10 mouse cellular contexts compared by ENCODE assay signal in genomic region chr1:40378794-40379193, GRCm38 (mm10). TPM values are rescaled to one million over a fixed set of nuclear protein-coding genes. Genes with fewer than 3 reads are reported as not detected.
DNase-seq lines count a peak whose midpoint lies in the region; ATAC-seq and TF ChIP-seq lines count a peak whose summit lies in the region.
"Had no signal": no experiment of that assay in that cellular context is flagged by ENCODE, and none has a peak within 500 bp of the region (broad histone marks: within the 10 kb centered on the region; RNA-seq: fewer than 3 reads in every experiment).

No protein-coding gene starts in this region.

- H3K36me3 ChIP-seq in hindbrain, postnatal 0 days (ENCODE audit: insufficient read depth, low read length) = no peaks in the 10 kb centered on the region
- H3K36me3 ChIP-seq: heart, embryonic 15.5 days; stomach, embryonic 15.5 days had no signal

- H3K4me3 ChIP-seq in bone marrow macrophage, adult 2 months (ENCODE audit: insufficient read depth, low read length) = no peak overlapping the region
- H3K4me3 ChIP-seq in embryonic fibroblast, embryonic 13.5 days (ENCODE audit: insufficient read depth, low read length) = no peak overlapping the region
- H3K4me3 ChIP-seq in hindbrain, postnatal 0 days (ENCODE audit: low read length) = no peak overlapping the region
- H3K4me3 ChIP-seq: heart, embryonic 15.5 days; stomach, embryonic 15.5 days had no signal

- no peaks in the 10 kb centered on the region for H3K27me3 ChIP-seq in hindbrain, postnatal 0 days (ENCODE audit: insufficient read depth, low read length)
- H3K27me3 ChIP-seq: heart, embryonic 15.5 days; stomach, embryonic 15.5 days had no signal

- no peak overlapping the region for H3K27ac ChIP-seq in bone marrow macrophage, adult 2 months (ENCODE audit: insufficient read depth, low read depth, low read length)
- H3K27ac ChIP-seq in embryonic fibroblast, embryonic 13.5 days (ENCODE audit: insufficient read depth, low read length) = no peak overlapping the region
- H3K27ac ChIP-seq in hindbrain, postnatal 0 days = no peak overlapping the region
- H3K27ac ChIP-seq: heart, embryonic 15.5 days; stomach, embryonic 15.5 days had no signal

- no peak for ATAC-seq in hindbrain, postnatal 0 days

- H3K4me2 ChIP-seq in hindbrain, postnatal 0 days (ENCODE audit: low read depth, low read length) = no peak overlapping the region
- H3K4me2 ChIP-seq: heart, embryonic 15.5 days; stomach, embryonic 15.5 days had no signal

- no peaks in the 10 kb centered on the region for H3K9me3 ChIP-seq in hindbrain, postnatal 0 days (ENCODE audit: low read length)
- H3K9me3 ChIP-seq: heart, embryonic 15.5 days; stomach, embryonic 15.5 days had no signal

- H3K4me1 ChIP-seq in bone marrow macrophage, adult 2 months (ENCODE audit: control insufficient read depth, insufficient read depth, low read length) = peaks cover 8% of the 10 kb centered on the region
- no peaks in the 10 kb centered on the region for H3K4me1 ChIP-seq in embryonic fibroblast, embryonic 13.5 days (ENCODE audit: control insufficient read depth, insufficient read depth, low read length)
- H3K4me1 ChIP-seq in hindbrain, postnatal 0 days (ENCODE audit: insufficient read depth, low read length) = no peaks in the 10 kb centered on the region
- H3K4me1 ChIP-seq: heart, embryonic 15.5 days; stomach, embryonic 15.5 days had no signal

- no peak overlapping the region for H3K9ac ChIP-seq in hindbrain, postnatal 0 days (replicated peaks; ENCODE audit: low read length)
- H3K9ac ChIP-seq: heart, embryonic 15.5 days; stomach, embryonic 15.5 days had no signal

- DNase-seq in 3134 (ENCODE audit: extremely low read depth, insufficient read length, low spot score) = peak; percentile 46
- peak; percentile 67 for DNase-seq in CD4-positive helper T cell, adult 2 months (ENCODE audit: low read depth, low spot score)
- peak; percentile 82 for DNase-seq in hindbrain, postnatal 0 days (ENCODE audit: low spot score)
- DNase-seq in lung, adult 18-20 months = peak; percentile 49 to 54
- DNase-seq in retina, adult 2 months (ENCODE audit: low read depth, low spot score) = peak; percentile 9
- peak; percentile 70 for DNase-seq in urinary bladder, postnatal 14 days (ENCODE audit: low spot score)

- no peak for TF ChIP-seq POLR2A in bone marrow macrophage, adult 2 months (IDR thresholded peaks at IDR 0.05; ENCODE audit: borderline replicate concordance, low read depth, low read length)
- no peak for TF ChIP-seq POLR2A in embryonic fibroblast, embryonic 13.5 days (IDR thresholded peaks at IDR 0.05; ENCODE audit: low read depth, low read length)

- 14% methylated on average over 8 of the region's 8 CpGs for WGBS in hindbrain, postnatal 0 days

- peak; percentile 97 for TF ChIP-seq CTCF in bone marrow macrophage, adult 2 months (IDR thresholded peaks at IDR 0.05; ENCODE audit: low read depth, low read length)
- peak; percentile 81 for TF ChIP-seq CTCF in embryonic fibroblast, embryonic 13.5 days (IDR thresholded peaks at IDR 0.05; ENCODE audit: borderline replicate concordance, insufficient read depth, low read length)
- TF ChIP-seq CTCF in hindbrain, postnatal 0 days (IDR thresholded peaks at IDR 0.05; ENCODE audit: low read depth) = peak; percentile 98

RNA-seq across cellular contexts. Expression of gene Il1rl1, which starts 50.6 kb away (rescaled TPM):
- 1.4 and 1.5 TPM in 2 replicates for polyA plus RNA-seq in bone marrow macrophage, adult 2 months (2012; ENCODE audit: insufficient read depth, insufficient read length, missing spikeins)
- polyA plus RNA-seq in embryonic fibroblast, embryonic 13.5 days (2011; ENCODE audit: insufficient read length, low read depth, missing spikeins) = 413 and 663 TPM in 2 replicates
- total RNA-seq in hindbrain, postnatal 0 days (2014; rRNA removed) = 0.10 TPM in 1 of 2 replicates, not detected in the other
- 0.09 TPM in 1 of 2 replicates, not detected in the other for polyA plus RNA-seq in hindbrain, postnatal 0 days (2015; fragmentation: Nextera tagmentation; extraction: Ambion mirVana)

RNA-seq across cellular contexts. Expression of gene Il1rl2, which starts 54.4 kb away (rescaled TPM):
- polyA plus RNA-seq in bone marrow macrophage, adult 2 months (2012; ENCODE audit: insufficient read depth, insufficient read length, missing spikeins) = 0.46 and 0.75 TPM in 2 replicates
- 32.5 and 48.1 TPM in 2 replicates for polyA plus RNA-seq in embryonic fibroblast, embryonic 13.5 days (2011; ENCODE audit: insufficient read length, low read depth, missing spikeins)
- 0.42 and 1.3 TPM in 2 replicates for total RNA-seq in hindbrain, postnatal 0 days (2014; rRNA removed)
- 0.52 and 0.76 TPM in 2 replicates for polyA plus RNA-seq in hindbrain, postnatal 0 days (2015; fragmentation: Nextera tagmentation; extraction: Ambion mirVana)

Comparison
In these comparisons a context has a peak if more than half of its experiments do, and no peak if none do; other contexts are left out.
1. DNase-seq: peak in every context shown above with its lines; median percentile 82 in hindbrain, postnatal 0 days; 70 in urinary bladder, postnatal 14 days; 67 in CD4-positive helper T cell, adult 2 months; 52 in lung, adult 18-20 months; 46 in 3134; 9 in retina, adult 2 months.
2. RNA of gene Il1rl1, which starts 50.6 kb away (polyA plus RNA-seq): 413 to 663 TPM in embryonic fibroblast, embryonic 13.5 days; 1.4 to 1.5 TPM in bone marrow macrophage, adult 2 months and 0.09 TPM in hindbrain, postnatal 0 days; every median in the first group is over 100 times any median in the second.
3. RNA of gene Il1rl2, which starts 54.4 kb away (polyA plus RNA-seq): 32.5 to 48.1 TPM in embryonic fibroblast, embryonic 13.5 days; 0.52 to 0.76 TPM in hindbrain, postnatal 0 days and 0.46 to 0.75 TPM in bone marrow macrophage, adult 2 months; every median in the first group is over 10 times any median in the second.
4. Peak in every context shown above with its lines, with median percentiles within 50 percentile points of each other: CTCF ChIP-seq.